21 mouse cellular contexts compared by ENCODE assay signal in genomic region chr4:84306928-84307606, GRCm38 (mm10).
"Had no signal": no experiment of that assay in that cellular context is flagged by ENCODE, and none has a peak within 500 bp of the region (broad histone marks: within the 10 kb centered on the region; RNA-seq: fewer than 3 reads in every experiment).

No protein-coding gene starts in this region.

- H3K27me3 ChIP-seq: limb, embryonic 13.5 days; liver, embryonic 12.5 days; liver, embryonic 15.5 days; lung, embryonic 15.5 days; megakaryocyte, embryonic 14.5 days; neural tube, embryonic 12.5 days had no signal

- H3K4me1 ChIP-seq: liver, embryonic 12.5 days; liver, embryonic 15.5 days; lung, embryonic 15.5 days; midbrain, embryonic 10.5 days had no signal

- ATAC-seq: liver, embryonic 12.5 days; midbrain, embryonic 13.5 days had no signal

- H3K9ac ChIP-seq: limb, embryonic 13.5 days; liver, embryonic 12.5 days; liver, embryonic 15.5 days; lung, embryonic 15.5 days; midbrain, embryonic 13.5 days; neural tube, embryonic 12.5 days had no signal

- H3K4me2 ChIP-seq: limb, embryonic 13.5 days; liver, embryonic 12.5 days; liver, embryonic 15.5 days; lung, embryonic 15.5 days; midbrain, embryonic 13.5 days; neural tube, embryonic 12.5 days had no signal

- H3K36me3 ChIP-seq: limb, embryonic 10.5 days; limb, embryonic 13.5 days; liver, embryonic 12.5 days; liver, embryonic 15.5 days; lung, embryonic 15.5 days; midbrain, embryonic 10.5 days; midbrain, embryonic 13.5 days; neural tube, embryonic 12.5 days had no signal

- H3K4me3 ChIP-seq: layer of hippocampus, adult 2 months; limb, embryonic 10.5 days; limb, embryonic 13.5 days; liver, embryonic 12.5 days; liver, embryonic 15.5 days; lung, embryonic 15.5 days; megakaryocyte, embryonic 14.5 days; midbrain, embryonic 10.5 days; midbrain, embryonic 13.5 days; neural tube, embryonic 12.5 days had no signal

- DNase-seq: kidney, adult 8-10 months; kidney, postnatal 25 days; layer of hippocampus, adult 9-11 months; liver; lung, adult 18-20 months; lung, postnatal 10 days; lung, postnatal 36 days; thymus, adult 2 months; thymus, postnatal 14 days; thymus, postnatal 4 days had no signal

- H3K9me3 ChIP-seq: limb, embryonic 10.5 days; limb, embryonic 13.5 days; liver, embryonic 12.5 days; liver, embryonic 15.5 days; lung, embryonic 15.5 days; midbrain, embryonic 10.5 days; midbrain, embryonic 13.5 days; neural tube, embryonic 12.5 days had no signal

- H3K27ac ChIP-seq: layer of hippocampus, adult 2 months; limb, embryonic 10.5 days; limb, embryonic 13.5 days; liver, embryonic 12.5 days; liver, embryonic 15.5 days; lung, embryonic 15.5 days; midbrain, embryonic 10.5 days; midbrain, embryonic 13.5 days; neural tube, embryonic 12.5 days; stomach, postnatal 0 days had no signal
